Mouse (Mus musculus): ENCODE data around the gene Pkp4. TPM values are rescaled to one million over a fixed set of nuclear protein-coding genes. Genes with fewer than 3 reads are reported as not detected.

The Pkp4 gene
- polyA plus RNA-seq, 1 experiment from 2014 or later, result 14.7 TPM

DNA sequence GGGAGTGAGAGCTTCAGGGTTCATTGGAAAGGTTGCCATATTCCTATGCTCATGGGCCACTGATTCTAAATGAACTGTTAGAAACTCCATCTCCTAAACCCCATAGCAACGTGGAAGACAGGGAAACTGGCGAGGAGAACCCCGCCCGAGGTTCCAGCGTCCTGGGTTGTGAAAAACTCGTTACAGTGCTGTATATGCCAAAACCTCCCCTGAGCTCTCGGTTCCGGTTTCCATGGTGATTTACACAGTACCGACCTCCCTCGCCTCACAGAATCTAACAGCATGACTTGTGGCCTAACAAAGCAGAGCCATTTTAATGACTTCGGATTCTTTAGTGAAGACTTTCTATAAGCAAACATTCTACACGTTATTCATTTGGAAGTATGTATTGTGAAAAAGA lies 141.0 kb downstream of the Pkp4 start:
- no peak overlapping the region for H3K4me3 ChIP-seq
- H3K9me3 ChIP-seq, result no peaks in the 10 kb centered on the region
- H3K27ac ChIP-seq, result no peak overlapping the region
- peaks cover 18% of the 10 kb centered on the region for H3K36me3 ChIP-seq
- WGBS, result 45% methylated on average over 12 of the region's 12 CpGs
- peaks cover 15% of the 10 kb centered on the region; the same call in 1 of the 2 replicates for H3K4me1 ChIP-seq (replicated peaks)
- no peaks in the 10 kb centered on the region for H3K27me3 ChIP-seq (ENCODE audit: insufficient read depth, poor library complexity, severe bottlenecking)
- DNase-seq (ENCODE audit: low spot score), result peak; percentile 19

DNA sequence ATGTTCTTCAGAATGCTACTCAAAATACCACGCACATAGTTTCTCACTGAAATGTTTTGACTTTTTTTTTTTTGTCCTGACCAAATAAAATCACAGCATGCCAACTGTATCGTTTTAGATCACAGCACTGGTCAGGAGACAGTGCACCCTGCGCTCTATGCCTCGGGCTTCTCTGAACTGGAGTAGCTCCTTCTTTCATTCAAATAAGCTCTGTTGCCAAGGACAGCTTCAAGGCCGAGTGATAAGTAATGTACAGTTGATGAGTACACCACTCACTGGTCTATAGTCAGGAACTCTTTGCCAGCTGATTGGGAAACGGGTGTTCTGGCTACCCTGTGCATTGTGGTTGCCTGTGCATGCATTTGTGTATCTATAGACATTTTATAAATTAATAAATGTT lies 141.8 kb downstream of the Pkp4 start:
- H3K4me1 ChIP-seq (replicated peaks), result peaks cover 15% of the 10 kb centered on the region; the same call in 1 of the 2 replicates
- H3K36me3 ChIP-seq, result peaks cover 26% of the 10 kb centered on the region
- no peak overlapping the region for H3K27ac ChIP-seq
- H3K27me3 ChIP-seq (ENCODE audit: insufficient read depth, poor library complexity, severe bottlenecking), result no peaks in the 10 kb centered on the region
- H3K9me3 ChIP-seq, result no peaks in the 10 kb centered on the region
- WGBS, result 84% methylated on average over 6 of the region's 6 CpGs
- no peak overlapping the region for H3K4me3 ChIP-seq
- DNase-seq (ENCODE audit: low spot score), result no peak

DNA sequence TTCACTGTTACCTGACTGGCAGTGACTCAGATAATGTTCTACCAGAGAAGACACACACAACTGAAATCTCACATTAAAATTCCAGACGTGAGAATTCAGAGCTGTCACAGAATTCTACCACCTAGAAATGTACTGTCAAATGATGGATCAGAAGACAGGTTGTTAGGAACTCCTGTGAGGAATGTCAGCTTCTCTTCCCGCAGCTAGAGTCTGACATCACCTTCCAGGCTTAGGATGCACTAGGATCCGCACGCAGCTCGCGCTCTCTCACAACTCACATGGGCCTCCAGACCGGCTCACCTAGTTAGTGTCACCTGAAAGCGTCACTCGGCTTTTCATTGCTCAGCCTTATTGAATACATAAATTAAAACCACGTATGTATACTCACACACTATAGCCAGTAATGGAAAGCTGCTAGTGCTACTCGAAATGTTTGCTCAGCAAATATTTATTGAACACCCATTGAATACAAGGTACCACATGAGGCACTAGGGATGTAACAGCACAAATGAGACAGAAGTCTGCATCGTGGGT lies 142.9 kb downstream of the Pkp4 start:
- no peak overlapping the region for H3K4me3 ChIP-seq
- 93% methylated on average over 12 of the region's 12 CpGs for WGBS
- H3K4me1 ChIP-seq (replicated peaks), result peaks cover 15% of the 10 kb centered on the region; the same call in 1 of the 2 replicates
- H3K27me3 ChIP-seq (ENCODE audit: insufficient read depth, poor library complexity, severe bottlenecking), result no peaks in the 10 kb centered on the region
- no peaks in the 10 kb centered on the region for H3K9me3 ChIP-seq
- no peak for DNase-seq (ENCODE audit: low spot score)
- peaks cover 37% of the 10 kb centered on the region for H3K36me3 ChIP-seq
- H3K27ac ChIP-seq, result no peak overlapping the region

DNA sequence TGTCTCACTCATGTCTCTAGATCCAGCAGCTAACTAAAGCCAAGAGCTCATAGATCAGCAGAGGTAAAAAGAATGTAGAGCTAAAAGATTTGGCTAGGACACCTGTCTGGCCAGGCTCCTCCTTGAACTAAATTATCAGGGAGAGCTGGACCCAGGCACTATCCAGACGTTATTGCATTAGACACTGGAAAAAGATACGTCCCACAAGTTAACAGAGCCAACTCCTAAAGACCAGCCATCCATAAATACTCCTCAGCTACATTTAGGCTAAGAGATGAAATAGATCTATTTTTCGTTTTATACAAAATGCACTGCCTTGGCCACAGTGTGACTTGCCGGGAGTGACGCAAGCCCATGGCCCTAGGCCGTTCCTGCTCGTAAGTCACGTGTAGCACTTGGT lies 146.7 kb downstream of the Pkp4 start:
- 94% methylated on average over 8 of the region's 8 CpGs for WGBS
- H3K27me3 ChIP-seq (ENCODE audit: insufficient read depth, poor library complexity, severe bottlenecking), result no peaks in the 10 kb centered on the region
- no peak overlapping the region for H3K27ac ChIP-seq
- no peak for DNase-seq (ENCODE audit: low spot score)
- 0 out of 2 replicates have a peak, but pooled peaks cover 4% of the 10 kb centered on the region for H3K4me1 ChIP-seq (replicated peaks)
- no peaks in the 10 kb centered on the region for H3K9me3 ChIP-seq
- H3K4me3 ChIP-seq, result no peak overlapping the region
- H3K36me3 ChIP-seq, result peaks cover 71% of the 10 kb centered on the region

DNA sequence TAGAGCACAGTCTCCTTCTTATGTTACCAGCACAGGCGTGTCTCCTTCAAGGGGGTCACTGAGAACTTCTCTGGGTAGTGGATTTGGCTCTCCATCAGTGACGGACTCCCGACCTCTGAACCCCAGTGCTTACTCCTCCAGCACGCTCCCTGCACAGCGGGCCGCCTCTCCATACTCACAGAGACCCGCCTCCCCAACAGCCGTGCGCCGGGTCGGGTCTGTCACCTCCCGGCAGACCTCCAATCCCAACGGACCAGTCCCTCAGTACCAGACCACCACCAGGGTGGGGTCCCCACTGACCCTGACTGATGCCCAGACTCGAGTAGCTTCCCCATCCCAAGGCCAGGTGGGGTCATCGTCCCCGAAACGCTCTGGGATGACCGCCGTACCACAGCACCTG lies 147.4 kb downstream of the Pkp4 start:
- no peaks in the 10 kb centered on the region for H3K4me1 ChIP-seq (replicated peaks)
- DNase-seq (ENCODE audit: low spot score), result no peak
- H3K27me3 ChIP-seq (ENCODE audit: insufficient read depth, poor library complexity, severe bottlenecking), result no peaks in the 10 kb centered on the region
- peaks cover 77% of the 10 kb centered on the region for H3K36me3 ChIP-seq
- H3K27ac ChIP-seq, result no peak overlapping the region
- WGBS, result 92% methylated on average over 19 of the region's 19 CpGs
- H3K4me3 ChIP-seq, result no peak overlapping the region
- no peaks in the 10 kb centered on the region for H3K9me3 ChIP-seq

DNA sequence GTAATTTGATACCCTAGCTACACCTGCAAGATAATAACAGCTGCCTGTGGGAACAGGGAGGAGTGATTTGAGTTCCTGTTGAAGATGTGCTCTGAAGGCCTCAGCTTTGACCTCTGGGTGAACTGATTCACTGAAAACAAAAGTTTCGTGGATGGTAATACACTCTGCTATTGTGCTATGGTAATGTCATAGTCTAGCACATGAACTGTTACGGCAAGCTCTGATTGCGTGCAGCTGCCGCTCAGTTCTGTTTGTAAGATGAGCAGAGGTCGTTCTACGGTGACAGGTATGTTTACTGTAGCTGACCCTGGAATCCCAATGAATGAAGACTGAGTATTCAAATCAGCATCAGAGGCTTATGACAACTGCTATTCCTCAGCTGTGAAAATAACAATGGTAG lies 152.6 kb downstream of the Pkp4 start:
- no peak for DNase-seq (ENCODE audit: low spot score)
- Histone ChIP-seq H3K36me3 (peaks cover 83% of the 10 kb centered on the region), H3K4me3 (no peak overlapping the region), H3K27ac (no peak overlapping the region), H3K4me1 (replicated peaks) (0 out of 2 replicates have a peak, but pooled peaks cover 5% of the 10 kb centered on the region), H3K9me3 (peaks cover 3% of the 10 kb centered on the region), H3K27me3 (ENCODE audit: insufficient read depth, poor library complexity, severe bottlenecking) (no peaks in the 10 kb centered on the region)
- WGBS, result 76% methylated on average over 6 of the region's 6 CpGs

DNA sequence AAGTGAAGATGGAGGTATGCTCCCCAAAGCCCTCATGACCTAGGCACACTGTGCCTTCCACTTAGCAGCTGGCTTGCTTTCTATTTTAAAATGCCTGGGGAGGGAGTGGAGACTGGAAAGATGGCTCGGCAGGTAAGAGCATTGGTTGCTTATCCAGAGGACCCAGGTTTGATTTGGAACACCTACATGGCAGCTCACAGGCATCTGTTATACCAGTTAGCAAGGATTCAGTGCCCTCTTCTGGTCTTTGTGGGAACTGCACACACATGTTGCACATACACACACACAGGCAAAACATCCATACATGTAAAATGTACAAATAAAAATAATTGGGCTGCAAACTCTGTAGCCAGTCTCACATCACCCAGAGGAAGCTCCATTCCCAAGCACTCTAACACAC lies 158.0 kb downstream of the Pkp4 start:
- no peak for DNase-seq (ENCODE audit: low spot score)
- Histone ChIP-seq H3K4me3 (no peak overlapping the region), H3K9me3 (peaks cover 29% of the 10 kb centered on the region), H3K36me3 (peaks cover 87% of the 10 kb centered on the region), H3K4me1 (replicated peaks) (0 out of 2 replicates have a peak, but pooled peaks cover 3% of the 10 kb centered on the region), H3K27ac (no peak overlapping the region), H3K27me3 (ENCODE audit: insufficient read depth, poor library complexity, severe bottlenecking) (no peaks in the 10 kb centered on the region)
- WGBS, result 98% methylated on average over 1 of the region's 1 CpGs

DNA sequence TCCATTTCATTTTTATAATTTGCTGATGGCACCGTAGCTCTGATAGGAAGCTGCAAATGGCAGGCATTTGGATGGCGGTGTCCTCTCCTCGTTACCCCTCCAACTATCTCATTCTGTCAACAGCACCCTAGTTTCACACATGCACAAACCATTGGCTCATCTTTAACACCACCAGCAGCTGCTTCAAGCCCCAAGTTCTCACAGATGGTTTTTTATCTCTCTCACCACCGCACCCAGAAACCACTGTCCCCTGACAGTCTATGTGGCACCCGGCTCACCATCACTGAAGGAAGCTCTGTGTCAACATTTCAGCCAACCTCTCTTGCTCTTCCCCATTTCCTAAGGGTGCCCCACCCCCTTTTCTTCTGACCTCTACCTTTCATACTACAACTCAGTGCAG lies 167.3 kb downstream of the Pkp4 start:
- Histone ChIP-seq H3K4me3 (no peak overlapping the region), H3K4me1 (replicated peaks) (no peaks in the 10 kb centered on the region), H3K9me3 (no peaks in the 10 kb centered on the region), H3K27me3 (ENCODE audit: insufficient read depth, poor library complexity, severe bottlenecking) (no peaks in the 10 kb centered on the region), H3K27ac (no peak overlapping the region), H3K36me3 (peaks cover 71% of the 10 kb centered on the region)
- DNase-seq (ENCODE audit: low spot score), result no peak
- 95% methylated on average over 5 of the region's 5 CpGs for WGBS

DNA sequence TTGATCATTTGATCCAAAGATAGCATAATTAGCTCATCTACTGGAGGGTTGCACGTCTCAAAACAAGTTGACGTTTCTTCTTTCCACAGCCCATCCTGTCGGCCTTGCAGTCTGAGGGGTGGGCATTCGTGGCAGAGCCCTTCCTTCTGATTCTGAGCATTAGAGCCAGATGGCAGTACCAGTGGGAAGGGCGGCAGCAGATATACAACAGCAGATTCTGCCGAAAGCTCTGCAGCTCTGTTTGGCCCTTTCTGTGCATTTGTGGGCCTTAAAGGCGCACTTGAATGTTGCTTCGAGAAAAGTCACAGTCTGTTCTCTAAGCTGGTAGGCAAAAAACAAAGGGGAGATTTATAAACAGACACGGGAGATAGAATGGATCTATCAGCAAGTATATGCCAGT lies 170.4 kb downstream of the Pkp4 start:
- H3K4me1 ChIP-seq (replicated peaks), result no peaks in the 10 kb centered on the region
- no peaks in the 10 kb centered on the region for H3K9me3 ChIP-seq
- DNase-seq (ENCODE audit: low spot score), result no peak
- no peak overlapping the region for H3K4me3 ChIP-seq
- peaks cover 75% of the 10 kb centered on the region for H3K36me3 ChIP-seq
- H3K27me3 ChIP-seq (ENCODE audit: insufficient read depth, poor library complexity, severe bottlenecking), result no peaks in the 10 kb centered on the region
- WGBS, result 94% methylated on average over 9 of the region's 9 CpGs
- no peak overlapping the region for H3K27ac ChIP-seq

DNA sequence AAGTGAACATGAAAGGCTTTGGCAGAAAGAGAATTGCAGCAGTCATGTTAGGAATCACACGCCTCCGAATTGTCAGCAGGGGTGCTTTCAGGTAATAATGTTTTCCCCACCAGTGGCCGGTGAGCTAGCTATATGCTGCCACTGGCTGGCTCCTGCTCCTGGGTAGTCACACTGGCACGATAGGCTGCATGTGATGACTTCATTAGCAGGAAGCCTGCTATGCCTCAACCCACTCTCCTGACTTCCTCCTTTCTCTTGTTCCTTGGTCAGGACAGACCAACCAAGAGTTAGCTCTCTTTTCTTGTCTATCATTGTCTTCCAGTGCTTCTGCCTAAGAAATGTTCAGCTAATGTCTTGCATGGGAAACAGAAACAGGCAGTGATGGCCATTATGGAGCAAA lies 171.9 kb downstream of the Pkp4 start:
- WGBS, result 81% methylated on average over 4 of the region's 4 CpGs
- no peaks in the 10 kb centered on the region for H3K9me3 ChIP-seq

DNA sequence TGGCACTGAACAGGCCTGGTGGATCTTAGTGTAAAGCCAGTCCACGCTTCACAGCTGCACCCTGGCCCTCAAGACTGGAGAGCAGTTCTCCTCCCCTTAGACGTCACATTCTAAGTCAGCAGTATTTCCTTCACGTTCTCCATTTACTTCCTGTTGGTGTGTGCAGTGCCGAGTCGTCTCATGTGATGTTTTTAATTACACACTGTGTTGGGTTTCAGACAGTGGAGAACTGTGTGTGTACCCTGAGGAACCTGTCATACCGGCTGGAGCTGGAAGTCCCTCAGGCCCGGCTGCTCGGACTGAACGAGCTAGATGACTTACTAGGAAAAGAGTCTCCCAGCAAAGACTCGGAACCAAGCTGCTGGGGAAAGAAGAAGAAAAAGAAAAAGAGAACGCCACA lies 177.9 kb downstream of the Pkp4 start:
- H3K27ac ChIP-seq, result no peak overlapping the region
- no peak for DNase-seq (ENCODE audit: low spot score)
- peaks cover 84% of the 10 kb centered on the region for H3K36me3 ChIP-seq
- H3K4me3 ChIP-seq, result no peak overlapping the region
- no peaks in the 10 kb centered on the region for H3K27me3 ChIP-seq (ENCODE audit: insufficient read depth, poor library complexity, severe bottlenecking)
- 83% methylated on average over 11 of the region's 11 CpGs for WGBS
- H3K4me1 ChIP-seq (replicated peaks), result no peaks in the 10 kb centered on the region
- H3K9me3 ChIP-seq, result no peaks in the 10 kb centered on the region

More for the DNA sequence above, 171.9 kb downstream of the Pkp4 start:
- Histone ChIP-seq H3K27me3 (ENCODE audit: insufficient read depth, poor library complexity, severe bottlenecking) (no peaks in the 10 kb centered on the region), H3K4me3 (no peak overlapping the region), H3K4me1 (replicated peaks) (no peaks in the 10 kb centered on the region), H3K36me3 (peaks cover 73% of the 10 kb centered on the region), H3K27ac (no peak overlapping the region)
- DNase-seq (ENCODE audit: low spot score), result no peak

DNA sequence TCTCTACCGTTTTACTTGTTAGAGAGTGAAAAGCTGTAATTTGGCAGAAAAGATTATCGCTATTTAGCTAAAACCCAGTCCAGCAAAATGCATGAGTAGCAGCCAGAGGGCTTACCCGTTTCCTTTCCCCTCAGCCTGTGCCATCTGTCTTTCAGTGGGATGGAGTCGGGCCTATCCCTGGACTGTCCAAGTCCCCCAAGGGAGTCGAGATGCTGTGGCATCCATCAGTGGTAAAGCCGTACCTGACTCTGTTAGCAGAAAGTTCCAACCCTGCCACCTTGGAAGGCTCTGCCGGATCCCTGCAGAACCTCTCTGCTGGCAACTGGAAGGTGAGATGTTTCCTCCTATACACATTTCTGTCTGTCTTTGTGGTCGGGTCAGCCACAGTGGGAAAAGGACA lies 178.3 kb downstream of the Pkp4 start:
- 91% methylated on average over 8 of the region's 8 CpGs for WGBS
- no peaks in the 10 kb centered on the region for H3K4me1 ChIP-seq (replicated peaks)
- H3K27ac ChIP-seq, result no peak overlapping the region
- peaks cover 84% of the 10 kb centered on the region for H3K36me3 ChIP-seq
- no peaks in the 10 kb centered on the region for H3K27me3 ChIP-seq (ENCODE audit: insufficient read depth, poor library complexity, severe bottlenecking)
- no peak overlapping the region for H3K4me3 ChIP-seq
- DNase-seq (ENCODE audit: low spot score), result no peak
- no peaks in the 10 kb centered on the region for H3K9me3 ChIP-seq

DNA sequence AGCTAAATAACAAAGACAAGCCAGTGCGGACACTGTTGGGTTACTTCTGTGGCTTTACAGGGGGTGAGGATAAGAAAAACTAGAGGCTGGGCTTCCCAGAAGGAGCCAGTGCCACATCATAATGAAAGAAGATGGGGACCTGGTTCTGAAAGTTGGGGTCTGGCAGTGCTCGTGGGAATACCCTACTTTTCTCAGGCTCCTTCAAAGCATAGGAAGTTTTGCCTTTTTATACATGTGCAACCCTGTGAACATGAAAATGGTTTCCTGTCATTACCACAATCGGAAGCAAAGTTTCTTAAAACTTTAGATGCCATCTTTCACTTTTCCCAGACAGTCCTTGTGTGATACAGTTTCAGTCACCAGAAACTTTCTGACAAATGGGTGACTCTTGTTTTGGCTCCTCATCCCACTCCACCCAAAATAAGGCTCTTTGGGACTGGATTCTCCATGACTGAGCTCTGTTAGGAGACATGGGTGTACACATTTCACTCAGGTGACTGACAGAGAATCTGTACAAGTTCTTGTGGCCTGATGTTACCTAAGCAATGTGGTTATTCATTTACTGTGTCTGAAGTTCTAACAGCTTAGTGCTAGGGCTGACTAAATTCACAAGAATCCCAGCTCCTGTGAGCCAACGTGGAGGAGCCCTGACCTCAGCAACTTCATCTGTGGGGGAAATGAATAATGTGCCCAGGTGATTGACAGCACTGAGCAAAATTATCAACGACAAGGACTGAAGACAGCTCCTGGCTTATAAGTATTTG lies 179.3 kb downstream of the Pkp4 start:
- Histone ChIP-seq H3K4me1 (replicated peaks) (no peaks in the 10 kb centered on the region), H3K36me3 (peaks cover 87% of the 10 kb centered on the region), H3K27me3 (ENCODE audit: insufficient read depth, poor library complexity, severe bottlenecking) (no peaks in the 10 kb centered on the region), H3K4me3 (no peak overlapping the region), H3K27ac (no peak overlapping the region), H3K9me3 (no peaks in the 10 kb centered on the region)
- 89% methylated on average over 5 of the region's 5 CpGs for WGBS
- no peak for DNase-seq (ENCODE audit: low spot score)
